Mouse (Mus musculus) megakaryocyte, embryonic 14.5 days (primary cell): Measurements from ENCODE around the gene Tcf12.

ENCODE experiments used
- FLI1 ChIP-seq: IDR thresholded peaks from 2 replicates; pipeline ENCODE4 v1.6.1; 2012; ENCODE audit warnings: low read length, inconsistent platforms, mixed read lengths
- GATA1 ChIP-seq: IDR thresholded peaks from 3 replicates; pipeline ENCODE4 v1.6.1; 2012; ENCODE audit warnings: mixed read lengths, low read length, inconsistent platforms, borderline replicate concordance

DNA sequence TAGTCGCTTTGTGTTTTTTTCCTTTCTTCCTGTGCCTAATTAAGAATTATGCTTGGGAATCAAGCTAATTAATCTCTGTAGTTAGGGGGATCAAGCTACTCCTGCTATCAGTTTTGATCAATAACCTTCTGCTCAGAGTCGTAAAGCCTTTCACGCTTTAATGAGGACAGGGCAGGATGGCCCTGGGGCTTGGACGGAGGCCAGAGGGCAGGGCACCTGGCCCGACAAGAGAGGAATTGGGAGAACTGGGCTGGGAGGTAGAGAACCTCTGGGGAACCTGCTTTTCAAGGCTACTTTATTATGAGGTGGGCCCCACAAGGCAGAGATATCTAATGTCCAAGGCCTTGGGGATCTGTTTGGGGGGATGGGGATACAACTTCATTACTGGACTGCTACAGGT is 274.3 kb downstream of the Tcf12 start:
- no peak for TF ChIP-seq GATA1
- no peak for TF ChIP-seq FLI1
